Mouse (Mus musculus) ES-E14 (cell line): ENCODE measurements around the gene Spp2. TPM values are rescaled to one million over a fixed set of nuclear protein-coding genes. Genes with fewer than 3 reads are reported as not detected.
A peak's percentile ranks its signal among the peaks of the same experiment; 100 is the strongest.

ENCODE experiments used
- DNase-seq: peaks from one replicate; pipeline ENCODE4 v3.0.0-alpha.2; 2013; ENCODE audit warnings: low read depth, low spot score
- H3K27ac ChIP-seq: 2 replicates; pipeline ENCODE4 v1.5.1; 2012; ENCODE audit warnings: low read depth, mild to moderate bottlenecking, low read length, moderate library complexity, mixed read lengths; ENCODE audit not compliant: poor library complexity, insufficient read depth, severe bottlenecking
- H3K36me3 ChIP-seq: 2 replicates; pipeline ENCODE4 v1.6.1; 2012; ENCODE audit warnings: mild to moderate bottlenecking, low read length, moderate library complexity, mixed read lengths; ENCODE audit not compliant: control insufficient read depth, poor library complexity, insufficient read depth, severe bottlenecking
- H3K4me1 ChIP-seq, 2 experiments: fragments of 150-350 bp in 1 of 2; sonication (generic) in 1 of 2; 2 replicates each; pipeline ENCODE4 v1.6.1; 2012; ENCODE audit warnings: low read length in 2 of 2, mild to moderate bottlenecking in 1 of 2, mixed read lengths in 1 of 2; ENCODE audit not compliant: control insufficient read depth in 2 of 2, insufficient read depth in 2 of 2, poor library complexity in 1 of 2
- H3K4me3 ChIP-seq, 2 experiments: fragments of 150-350 bp in 1 of 2; sonication (generic) in 1 of 2; 2 replicates each; pipeline ENCODE4 v1.5.1; 2012; ENCODE audit warnings: low read length in 2 of 2, low read depth in 1 of 2, mild to moderate bottlenecking in 1 of 2, mixed read lengths in 1 of 2; ENCODE audit not compliant: insufficient read depth in 1 of 2, poor library complexity in 1 of 2, severe bottlenecking in 1 of 2
- H3K9ac ChIP-seq: 2 replicates; pipeline ENCODE4 v1.6.1; 2012; ENCODE audit warnings: low read depth, mild to moderate bottlenecking, low read length, mixed read lengths; ENCODE audit not compliant: poor library complexity, insufficient read depth, severe bottlenecking
- H3K9me3 ChIP-seq: fragments of 150-350 bp; sonication (generic); 2 replicates; pipeline ENCODE4 v1.6.1; 2012; ENCODE audit warnings: low read depth, mild to moderate bottlenecking, low read length; ENCODE audit not compliant: control insufficient read depth, insufficient read depth
- CHD2 ChIP-seq: IDR thresholded peaks from 2 replicates; pipeline ENCODE4 v1.6.1; 2014; ENCODE audit warnings: mild to moderate bottlenecking, low read depth, low read length, inconsistent platforms
- HCFC1 ChIP-seq: IDR thresholded peaks from 2 replicates; pipeline ENCODE4 v1.6.1; 2012; ENCODE audit warnings: low read length, inconsistent platforms, borderline replicate concordance; ENCODE audit not compliant: insufficient read depth
- MAFK ChIP-seq: IDR thresholded peaks from 2 replicates; pipeline ENCODE4 v1.6.1; 2014; ENCODE audit warnings: mild to moderate bottlenecking, low read depth, low read length, inconsistent platforms; ENCODE audit not compliant: insufficient read depth
- ZC3H11A ChIP-seq: IDR thresholded peaks from 2 replicates; pipeline ENCODE4 v1.6.1; 2012; ENCODE audit warnings: low read depth, mild to moderate bottlenecking, inconsistent platforms, low read length, borderline replicate concordance
- ZNF384 ChIP-seq: IDR thresholded peaks from 2 replicates; pipeline ENCODE4 v1.6.1; 2012; ENCODE audit warnings: low read depth, low read length, inconsistent platforms
- in situ Hi-C, 2 experiments: fragments of 600-800 bp; cut with MboI; formaldehyde crosslinking; loops; one replicate each; pipeline ENCODE4 v1.15.1; 2025; ENCODE audit warnings: low sequenced_read_pairs in 2 of 2, inconsistent platforms in 1 of 2; ENCODE audit not compliant: unreplicated experiment in 2 of 2
- total RNA-seq: library from RNA; depleted of rRNA; stranded (reverse); fragments of 300-350 nt; gene quantifications from 2 replicates; pipeline ENCODE4 v1.2.3, GENCODE M21; 2012

Spp2 gene
- total RNA-seq, 1 experiment = not detected

- Histone ChIP-seq H3K4me3 (peak overlapping the region in 1 of 2 experiments; percentile 39; a peak in 3 of 4 replicates), H3K9me3 (no peaks in the 10 kb centered on the region), H3K4me1 (peaks cover 15 to 34% of the 10 kb centered on the region in 2 experiments), H3K9ac (no peak overlapping the region), H3K36me3 (no peaks in the 10 kb centered on the region), H3K27ac (no peak overlapping the region)
- no peak for TF ChIP-seq ZNF384
- no peak for TF ChIP-seq HCFC1
- no peak for TF ChIP-seq ZC3H11A
- TF ChIP-seq MAFK = no peak
- TF ChIP-seq CHD2 = no peak
- in situ Hi-C loops = no loop called here
- DNase-seq = no peak
Observed at GRCm38 (mm10) chr1:88459655-88460054, 52.9 kb downstream of the Spp2 start.

DNA sequence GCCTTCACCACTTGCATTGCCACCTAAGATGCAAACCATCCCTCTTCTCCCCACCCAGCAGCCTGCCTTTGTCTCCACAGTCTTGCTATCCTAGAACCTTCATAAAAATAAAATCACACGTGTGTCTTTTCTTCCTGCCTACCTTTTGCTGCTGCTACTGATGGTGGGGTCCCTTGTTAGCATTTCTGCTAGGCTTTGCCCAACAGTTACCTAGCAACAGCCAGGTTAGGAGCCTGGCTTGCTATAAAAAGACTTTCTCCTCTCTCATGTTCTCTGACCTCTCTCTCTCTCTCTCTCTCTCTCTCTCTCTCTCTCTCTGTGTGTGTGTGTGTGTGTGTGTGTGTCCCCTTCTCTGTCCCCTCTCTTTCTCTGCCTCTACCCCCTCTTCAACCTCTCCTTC lies 54.3 kb downstream of the Spp2 start:
- peaks cover 14 to 35% of the 10 kb centered on the region in 2 experiments for H3K4me1 ChIP-seq
- no peak overlapping the region for H3K27ac ChIP-seq
- H3K9me3 ChIP-seq = no peaks in the 10 kb centered on the region
- no peak for DNase-seq
- no peaks in the 10 kb centered on the region for H3K36me3 ChIP-seq
- TF ChIP-seq ZC3H11A (no peak), CHD2 (no peak), HCFC1 (no peak), ZNF384 (no peak), MAFK (no peak)
- no peak overlapping the region for H3K4me3 ChIP-seq
- no peak overlapping the region for H3K9ac ChIP-seq
- in situ Hi-C loops = no loop called here

GRCm38 (mm10) chr1:88462484-88462883 lies 55.7 kb downstream of the Spp2 start:
- peaks cover 11 to 39% of the 10 kb centered on the region in 2 experiments for H3K4me1 ChIP-seq
- no peaks in the 10 kb centered on the region for H3K9me3 ChIP-seq
- in situ Hi-C loops = no loop called here
- H3K4me3 ChIP-seq = no peak overlapping the region
- no peak for DNase-seq
- H3K27ac ChIP-seq = no peak overlapping the region
- no peak overlapping the region for H3K9ac ChIP-seq
- H3K36me3 ChIP-seq = no peaks in the 10 kb centered on the region
- no peak for TF ChIP-seq CHD2
- no peak for TF ChIP-seq MAFK
- no peak for TF ChIP-seq ZC3H11A
- TF ChIP-seq ZNF384 = no peak
- TF ChIP-seq HCFC1 = no peak

- Histone ChIP-seq H3K4me3 (no peak overlapping the region), H3K9ac (no peak overlapping the region), H3K9me3 (no peaks in the 10 kb centered on the region), H3K27ac (no peak overlapping the region), H3K36me3 (no peaks in the 10 kb centered on the region), H3K4me1 (peaks cover 13 to 39% of the 10 kb centered on the region in 2 experiments)
- DNase-seq = no peak
- TF ChIP-seq ZNF384 (no peak), ZC3H11A (no peak), CHD2 (no peak), HCFC1 (no peak), MAFK (no peak)
- in situ Hi-C loops = no loop called here
Observed at GRCm38 (mm10) chr1:88463241-88463640, 56.5 kb downstream of the Spp2 start.
